8 mouse cellular contexts compared by ENCODE assay signal in the genomic region with DNA sequence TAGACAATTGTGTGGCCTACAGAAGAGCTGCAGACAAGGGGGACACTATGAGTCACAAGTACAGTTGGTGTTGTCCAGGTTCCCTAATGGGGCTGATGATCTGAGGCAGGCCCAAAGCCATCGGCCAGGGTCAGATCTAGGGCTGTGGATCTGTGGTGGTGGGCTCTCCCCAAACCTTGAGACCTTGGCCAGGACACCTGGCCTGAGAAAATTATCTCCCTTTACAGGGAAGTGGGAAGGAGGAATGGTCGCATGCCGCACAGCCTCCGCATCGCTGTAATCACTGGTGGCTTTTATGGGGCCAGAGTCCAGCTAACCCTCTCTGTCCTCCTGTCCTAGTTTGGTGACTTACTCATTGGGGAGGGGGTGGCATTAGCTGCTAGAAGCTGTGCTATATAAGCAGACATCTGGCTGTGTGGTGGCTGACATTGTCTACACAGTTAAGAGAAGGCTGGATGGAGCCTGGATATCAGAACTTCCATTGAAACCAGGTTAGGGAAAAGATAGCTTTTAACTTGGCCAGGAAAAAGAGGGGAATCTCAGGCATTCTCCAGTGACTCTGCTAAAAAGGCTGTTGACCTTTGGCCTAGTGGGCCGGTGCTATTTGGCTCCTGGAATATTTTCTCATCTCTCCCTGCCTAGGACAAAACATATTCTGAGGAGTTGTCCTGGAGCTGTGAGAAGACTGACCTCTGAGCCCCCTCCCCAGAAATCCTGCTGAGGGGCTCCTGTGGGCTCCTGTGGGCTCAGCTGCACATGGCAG. TPM values are rescaled to one million over a fixed set of nuclear protein-coding genes. Genes with fewer than 3 reads are reported as not detected.
DNase-seq lines count a peak whose midpoint lies in the region; ATAC-seq and TF ChIP-seq lines count a peak whose summit lies in the region.

No protein-coding gene starts in this region.

- TF ChIP-seq CTCF in lung, embryonic 14.5 days (IDR thresholded peaks at IDR 0.05; ENCODE audit: low read depth) = no peak

- no peaks in the 10 kb centered on the region for H3K36me3 ChIP-seq in lung, embryonic 14.5 days (ENCODE audit: insufficient read depth)
- H3K36me3 ChIP-seq in forebrain, embryonic 15.5 days = no peaks in the 10 kb centered on the region
- H3K36me3 ChIP-seq in kidney, embryonic 14.5 days (ENCODE audit: control insufficient read depth, insufficient read depth, low read length) = no peaks in the 10 kb centered on the region
- no peaks in the 10 kb centered on the region for H3K36me3 ChIP-seq in midbrain, embryonic 16.5 days (ENCODE audit: control insufficient read depth, insufficient read depth, low read length)

- no peaks in the 10 kb centered on the region for H3K9me3 ChIP-seq in lung, embryonic 14.5 days (ENCODE audit: low read depth, low read length)
- H3K9me3 ChIP-seq in forebrain, embryonic 15.5 days = no peaks in the 10 kb centered on the region
- H3K9me3 ChIP-seq in kidney, embryonic 14.5 days (ENCODE audit: control insufficient read depth, low read length) = no peaks in the 10 kb centered on the region
- H3K9me3 ChIP-seq in midbrain, embryonic 16.5 days (replicated peaks; ENCODE audit: control insufficient read depth, low read length, poor library complexity, severe bottlenecking) = no peaks in the 10 kb centered on the region

- peaks cover 55% of the 10 kb centered on the region for H3K4me1 ChIP-seq in lung, embryonic 14.5 days (ENCODE audit: insufficient read depth)
- peaks cover 88% of the 10 kb centered on the region for H3K4me1 ChIP-seq in forebrain, embryonic 15.5 days
- peaks cover 62% of the 10 kb centered on the region for H3K4me1 ChIP-seq in kidney, embryonic 14.5 days (ENCODE audit: control insufficient read depth, insufficient read depth, low read length)
- H3K4me1 ChIP-seq in midbrain, embryonic 16.5 days (ENCODE audit: control insufficient read depth, insufficient read depth, low read length) = peaks cover 51% of the 10 kb centered on the region

- H3K4me3 ChIP-seq in lung, embryonic 14.5 days (ENCODE audit: low read depth, low read length) = peak overlapping the region; percentile 89; the same call in 1 of the 2 replicates
- peak overlapping the region; percentile 96 for H3K4me3 ChIP-seq in forebrain, embryonic 15.5 days
- H3K4me3 ChIP-seq in kidney, embryonic 14.5 days (ENCODE audit: low read length) = peak overlapping the region; percentile 77; the same call in 1 of the 2 replicates
- H3K4me3 ChIP-seq in midbrain, embryonic 16.5 days (ENCODE audit: low read depth, low read length) = peak overlapping the region; percentile 75; the same call in 1 of the 2 replicates

- DNase-seq in lung, embryonic 14.5 days = no peak
- DNase-seq in lung, postnatal 36 days = no peak
- no peak for DNase-seq in ovary, postnatal 10 days (ENCODE audit: low spot score)
- no peak for DNase-seq in cerebellum, postnatal 10 days

- H3K9ac ChIP-seq in lung, embryonic 14.5 days = peak overlapping the region; percentile 91
- H3K9ac ChIP-seq in forebrain, embryonic 15.5 days (replicated peaks) = peak overlapping the region; percentile 93
- peak overlapping the region; percentile 81; the same call in 1 of the 2 replicates for H3K9ac ChIP-seq in kidney, embryonic 14.5 days (ENCODE audit: low read depth, low read length)
- peak overlapping the region; percentile 89 for H3K9ac ChIP-seq in midbrain, embryonic 16.5 days (ENCODE audit: low read depth, low read length)

- WGBS in lung, embryonic 14.5 days = 73% methylated on average over 6 of the region's 6 CpGs
- 78% methylated on average over 6 of the region's 6 CpGs for WGBS in forebrain, embryonic 15.5 days
- WGBS in kidney, embryonic 14.5 days = 56% methylated on average over 6 of the region's 6 CpGs
- 75% methylated on average over 6 of the region's 6 CpGs for WGBS in midbrain, embryonic 16.5 days

- H3K27ac ChIP-seq in lung, embryonic 14.5 days (ENCODE audit: low read depth) = no peak overlapping the region
- peak overlapping the region; percentile 99; the same call in 1 of the 2 replicates for H3K27ac ChIP-seq in forebrain, embryonic 15.5 days (replicated peaks)
- peak overlapping the region; percentile 37; the same call in 1 of the 2 replicates for H3K27ac ChIP-seq in kidney, embryonic 14.5 days (ENCODE audit: low read depth, low read length)
- H3K27ac ChIP-seq in midbrain, embryonic 16.5 days (ENCODE audit: low read length) = 0 out of 2 replicates have a peak overlapping the region, but pooled peaks have one; percentile 29

- H3K27me3 ChIP-seq in lung, embryonic 14.5 days (ENCODE audit: insufficient read depth, low read length) = no peaks in the 10 kb centered on the region
- H3K27me3 ChIP-seq in forebrain, embryonic 15.5 days = no peaks in the 10 kb centered on the region
- no peaks in the 10 kb centered on the region for H3K27me3 ChIP-seq in kidney, embryonic 14.5 days (ENCODE audit: control insufficient read depth, insufficient read depth, low read length)
- peaks cover 4% of the 10 kb centered on the region for H3K27me3 ChIP-seq in midbrain, embryonic 16.5 days (ENCODE audit: control insufficient read depth, insufficient read depth, low read depth, low read length)

- ATAC-seq in lung, embryonic 14.5 days (ENCODE audit: insufficient read depth) = no peak
- ATAC-seq in forebrain, embryonic 15.5 days (replicated peaks) = no peak
- no peak for ATAC-seq in kidney, embryonic 14.5 days (ENCODE audit: low FRiP score, low TSS enrichment)
- no peak for ATAC-seq in midbrain, embryonic 16.5 days
- ATAC-seq in megakaryocyte progenitor cell, adult 5-6 weeks (replicated peaks; ENCODE audit: poor library complexity) = no peak

- peak overlapping the region; percentile 97 for H3K4me2 ChIP-seq in lung, embryonic 14.5 days
- H3K4me2 ChIP-seq in forebrain, embryonic 15.5 days (replicated peaks) = peak overlapping the region; percentile 94
- peak overlapping the region; percentile 88 for H3K4me2 ChIP-seq in kidney, embryonic 14.5 days (replicated peaks; ENCODE audit: low read depth, low read length)
- H3K4me2 ChIP-seq in midbrain, embryonic 16.5 days (ENCODE audit: low read length) = peak overlapping the region; percentile 88

RNA-seq across cellular contexts. Expression of a gene that starts 2.7 kb away (rescaled TPM):
- 24.7 and 25.4 TPM in 2 replicates for polyA plus RNA-seq in lung, embryonic 14.5 days (2014; fragmentation: Nextera tagmentation; extraction: Ambion mirVana)
- polyA plus RNA-seq in forebrain, embryonic 15.5 days (2015; fragmentation: Nextera tagmentation; extraction: Ambion mirVana) = 20.1 and 21.3 TPM in 2 replicates
- polyA plus RNA-seq in kidney, embryonic 14.5 days (2014; fragmentation: Nextera tagmentation; extraction: Ambion mirVana) = 12.6 and 21.8 TPM in 2 replicates
- 21.6 and 22.5 TPM in 2 replicates for polyA plus RNA-seq in midbrain, embryonic 16.5 days (2015; fragmentation: Nextera tagmentation; extraction: Ambion mirVana)
- total RNA-seq in megakaryocyte progenitor cell, adult 5-6 weeks (2015) = 82.5 and 95.7 TPM in 2 replicates
- total RNA-seq in megakaryocyte progenitor cell, adult 5-6 weeks (2017) = 49.6 and 52.8 TPM in 2 replicates
